ENCODE assay signal across 9 mouse cellular contexts in the genomic region with DNA sequence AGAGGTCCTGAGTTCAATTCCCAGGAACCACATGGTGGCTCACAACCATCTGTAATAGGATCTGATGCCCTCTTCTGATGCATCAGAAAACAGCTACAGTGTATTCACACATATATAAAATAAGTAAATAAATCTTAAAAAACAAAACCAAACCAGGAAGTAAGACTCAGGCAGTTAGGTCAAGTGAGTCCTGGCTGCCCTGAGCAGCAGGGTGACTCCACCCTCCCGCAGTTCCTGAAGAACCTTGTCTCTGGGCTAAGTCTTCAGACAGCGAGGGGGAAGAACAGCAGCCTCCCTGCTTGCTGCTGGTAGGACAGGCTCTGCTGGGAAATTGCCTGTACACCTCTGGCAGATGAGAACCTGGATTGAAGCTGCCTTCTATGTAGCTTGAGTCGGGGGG. TPM values are rescaled to one million over a fixed set of nuclear protein-coding genes. Genes with fewer than 3 reads are reported as not detected.
DNase-seq lines count a peak whose midpoint lies in the region; ATAC-seq and TF ChIP-seq lines count a peak whose summit lies in the region.
"Had no signal": no experiment of that assay in that cellular context is flagged by ENCODE, and none has a peak within 500 bp of the region (broad histone marks: within the 10 kb centered on the region; RNA-seq: fewer than 3 reads in every experiment).

No protein-coding gene starts in this region.

- no peaks in the 10 kb centered on the region for H3K9me3 ChIP-seq in heart, embryonic 15.5 days (replicated peaks)
- H3K9me3 ChIP-seq in embryonic facial prominence, embryonic 10.5 days: no peaks in the 10 kb centered on the region
- H3K9me3 ChIP-seq in limb, embryonic 10.5 days (replicated peaks): no peaks in the 10 kb centered on the region
- H3K9me3 ChIP-seq in midbrain, postnatal 0 days (ENCODE audit: low read length): no peaks in the 10 kb centered on the region

- H3K4me2 ChIP-seq in heart, embryonic 15.5 days: peak overlapping the region; percentile 91
- peak overlapping the region; percentile 81; the same call in 1 of the 2 replicates for H3K4me2 ChIP-seq in midbrain, postnatal 0 days (ENCODE audit: low read depth, low read length, poor library complexity, severe bottlenecking)

- H3K4me3 ChIP-seq in heart, embryonic 15.5 days: peak overlapping the region; percentile 77
- H3K4me3 ChIP-seq in embryonic facial prominence, embryonic 10.5 days: peak overlapping the region; percentile 85
- peak overlapping the region; percentile 83 for H3K4me3 ChIP-seq in limb, embryonic 10.5 days
- H3K4me3 ChIP-seq in midbrain, postnatal 0 days (ENCODE audit: low read depth, low read length): no peak overlapping the region

- H3K9ac ChIP-seq in heart, embryonic 15.5 days: peak overlapping the region; percentile 44
- H3K9ac ChIP-seq in midbrain, postnatal 0 days (replicated peaks; ENCODE audit: low read length, poor library complexity, severe bottlenecking): no peak overlapping the region; the same call in 1 of the 2 replicates

- H3K27me3 ChIP-seq in heart, embryonic 15.5 days: no peaks in the 10 kb centered on the region
- H3K27me3 ChIP-seq in embryonic facial prominence, embryonic 10.5 days (replicated peaks; ENCODE audit: low read depth, poor library complexity, severe bottlenecking): peaks cover 21% of the 10 kb centered on the region
- no peaks in the 10 kb centered on the region for H3K27me3 ChIP-seq in limb, embryonic 10.5 days (ENCODE audit: low read depth, poor library complexity, severe bottlenecking)
- H3K27me3 ChIP-seq in midbrain, postnatal 0 days (ENCODE audit: insufficient read depth, low read length): peaks cover 14% of the 10 kb centered on the region

- peaks cover 45% of the 10 kb centered on the region for H3K4me1 ChIP-seq in heart, embryonic 15.5 days (replicated peaks)
- H3K4me1 ChIP-seq in embryonic facial prominence, embryonic 10.5 days: peaks cover 47% of the 10 kb centered on the region
- H3K4me1 ChIP-seq in limb, embryonic 10.5 days: peaks cover 53% of the 10 kb centered on the region
- H3K4me1 ChIP-seq in midbrain, postnatal 0 days (ENCODE audit: insufficient read depth, low read length): no peaks in the 10 kb centered on the region; the same call in 1 of the 2 replicates

- H3K27ac ChIP-seq in heart, embryonic 15.5 days: peak overlapping the region; percentile 96
- H3K27ac ChIP-seq in embryonic facial prominence, embryonic 10.5 days (replicated peaks): no peak overlapping the region
- H3K27ac ChIP-seq in limb, embryonic 10.5 days: no peak overlapping the region
- no peak overlapping the region for H3K27ac ChIP-seq in midbrain, postnatal 0 days (ENCODE audit: low read depth, low read length)

- 44% methylated on average over 3 of the region's 3 CpGs for WGBS in heart, embryonic 15.5 days
- WGBS in embryonic facial prominence, embryonic 10.5 days: 78% methylated on average over 3 of the region's 3 CpGs
- WGBS in limb, embryonic 10.5 days: 88% methylated on average over 3 of the region's 3 CpGs
- WGBS in midbrain, postnatal 0 days: 76% methylated on average over 3 of the region's 3 CpGs

- no peak for ATAC-seq in heart, embryonic 15.5 days (replicated peaks; ENCODE audit: insufficient number of reproducible peaks, insufficient read depth, low FRiP score, low read depth)
- no peak for ATAC-seq in midbrain, postnatal 0 days (ENCODE audit: low FRiP score)

- DNase-seq in heart, adult 8-10 months (ENCODE audit: low spot score): no peak
- DNase-seq in embryonic facial prominence, embryonic 10.5 days (ENCODE audit: low spot score): no peak
- DNase-seq in limb, embryonic 10.5 days (ENCODE audit: low spot score): no peak
- no peak for DNase-seq in midbrain, postnatal 0 days (ENCODE audit: low spot score)
- no peak for DNase-seq in gastrocnemius, postnatal 25 days
- DNase-seq in B cell, adult 2 months: no peak
- no peak for DNase-seq in frontal cortex, postnatal 14 days (ENCODE audit: low spot score in 2 of 2)
- DNase-seq: cerebellum, postnatal 10 days had no signal

- peaks cover 44% of the 10 kb centered on the region for H3K36me3 ChIP-seq in heart, embryonic 15.5 days
- H3K36me3 ChIP-seq in embryonic facial prominence, embryonic 10.5 days (replicated peaks): peaks cover 55% of the 10 kb centered on the region
- peaks cover 50% of the 10 kb centered on the region for H3K36me3 ChIP-seq in limb, embryonic 10.5 days
- H3K36me3 ChIP-seq in midbrain, postnatal 0 days (ENCODE audit: insufficient read depth, low read length): peaks cover 26% of the 10 kb centered on the region

- TF ChIP-seq CTCF in midbrain, postnatal 0 days (IDR thresholded peaks at IDR 0.05): no peak

RNA-seq across cellular contexts. Expression of a gene that starts 5.0 kb away (rescaled TPM):
- polyA plus RNA-seq in heart, embryonic 15.5 days (2015; fragmentation: Nextera tagmentation; extraction: Ambion mirVana): 45.3 and 54.8 TPM in 2 replicates
- total RNA-seq in heart, adult 8-10 months (2022): 10 to 100 TPM; 12.9 to 14.9 (median 14.4) TPM
- 45.3 and 46.5 TPM in 2 replicates for polyA plus RNA-seq in embryonic facial prominence, embryonic 10.5 days (2016; fragmentation: Nextera tagmentation; extraction: Ambion mirVana)
- 55.3 and 57.4 TPM in 2 replicates for polyA plus RNA-seq in limb, embryonic 10.5 days (2016; fragmentation: Nextera tagmentation; extraction: Ambion mirVana)
- total RNA-seq in midbrain, postnatal 0 days (2014; rRNA removed): 21.1 and 25.7 TPM in 2 replicates
- polyA plus RNA-seq in midbrain, postnatal 0 days (2015; fragmentation: Nextera tagmentation; extraction: Ambion mirVana): 33.4 and 36.6 TPM in 2 replicates
- 10 to 100 TPM; 10.8 to 12.5 TPM for total RNA-seq in gastrocnemius, postnatal 25 days (2021)

RNA-seq across cellular contexts. Expression of a gene that starts 6.7 kb away (rescaled TPM):
- polyA plus RNA-seq in heart, embryonic 15.5 days (2015; fragmentation: Nextera tagmentation; extraction: Ambion mirVana): 41.4 and 43.0 TPM in 2 replicates
- 10 to 100 TPM; 40.0 to 46.9 (median 40.2) TPM for total RNA-seq in heart, adult 8-10 months (2022)
- 63.4 and 67.3 TPM in 2 replicates for polyA plus RNA-seq in embryonic facial prominence, embryonic 10.5 days (2016; fragmentation: Nextera tagmentation; extraction: Ambion mirVana)
- polyA plus RNA-seq in limb, embryonic 10.5 days (2016; fragmentation: Nextera tagmentation; extraction: Ambion mirVana): 60.4 and 62.5 TPM in 2 replicates
- 136 and 142 TPM in 2 replicates for total RNA-seq in midbrain, postnatal 0 days (2014; rRNA removed)
- polyA plus RNA-seq in midbrain, postnatal 0 days (2015; fragmentation: Nextera tagmentation; extraction: Ambion mirVana): 132 and 137 TPM in 2 replicates
- 10 to 100 TPM; 30.5 to 31.1 TPM for total RNA-seq in gastrocnemius, postnatal 25 days (2021)

RNA-seq across cellular contexts. Expression of a gene that starts 9.2 kb away (rescaled TPM):
- polyA plus RNA-seq in heart, embryonic 15.5 days (2015; fragmentation: Nextera tagmentation; extraction: Ambion mirVana): 0.40 and 1.7 TPM in 2 replicates
- under 1 TPM in 2 of 4 experiments, not detected in 2; 0.35 to 0.40 TPM for total RNA-seq in heart, adult 8-10 months (2022)
- 0.97 and 1.2 TPM in 2 replicates for polyA plus RNA-seq in embryonic facial prominence, embryonic 10.5 days (2016; fragmentation: Nextera tagmentation; extraction: Ambion mirVana)
- 0.25 and 0.33 TPM in 2 replicates for polyA plus RNA-seq in limb, embryonic 10.5 days (2016; fragmentation: Nextera tagmentation; extraction: Ambion mirVana)
- 3.3 and 4.2 TPM in 2 replicates for total RNA-seq in midbrain, postnatal 0 days (2014; rRNA removed)
- polyA plus RNA-seq in midbrain, postnatal 0 days (2015; fragmentation: Nextera tagmentation; extraction: Ambion mirVana): 4.9 and 5.0 TPM in 2 replicates
- total RNA-seq in gastrocnemius, postnatal 25 days (2021): not detected

RNA-seq across cellular contexts. Expression of a gene that starts 11.4 kb away (rescaled TPM):
- 72.2 and 89.3 TPM in 2 replicates for polyA plus RNA-seq in heart, embryonic 15.5 days (2015; fragmentation: Nextera tagmentation; extraction: Ambion mirVana)
- 10 to 100 TPM; 31.2 to 45.8 (median 40.6) TPM for total RNA-seq in heart, adult 8-10 months (2022)
- 154 and 157 TPM in 2 replicates for polyA plus RNA-seq in embryonic facial prominence, embryonic 10.5 days (2016; fragmentation: Nextera tagmentation; extraction: Ambion mirVana)
- 160 and 168 TPM in 2 replicates for polyA plus RNA-seq in limb, embryonic 10.5 days (2016; fragmentation: Nextera tagmentation; extraction: Ambion mirVana)
- total RNA-seq in midbrain, postnatal 0 days (2014; rRNA removed): 65.3 and 65.4 TPM in 2 replicates
- polyA plus RNA-seq in midbrain, postnatal 0 days (2015; fragmentation: Nextera tagmentation; extraction: Ambion mirVana): 42.7 and 47.9 TPM in 2 replicates
- total RNA-seq in gastrocnemius, postnatal 25 days (2021): 10 to 100 TPM; 12.0 to 15.2 TPM

RNA-seq across cellular contexts. Expression of a gene that starts 14.3 kb away (rescaled TPM):
- 26.4 and 30.5 TPM in 2 replicates for polyA plus RNA-seq in heart, embryonic 15.5 days (2015; fragmentation: Nextera tagmentation; extraction: Ambion mirVana)
- total RNA-seq in heart, adult 8-10 months (2022): 10 to 100 TPM; 18.4 to 22.6 (median 21.2) TPM
- polyA plus RNA-seq in embryonic facial prominence, embryonic 10.5 days (2016; fragmentation: Nextera tagmentation; extraction: Ambion mirVana): 35.2 and 39.4 TPM in 2 replicates
- polyA plus RNA-seq in limb, embryonic 10.5 days (2016; fragmentation: Nextera tagmentation; extraction: Ambion mirVana): 34.0 and 37.3 TPM in 2 replicates
- 55.5 and 68.7 TPM in 2 replicates for total RNA-seq in midbrain, postnatal 0 days (2014; rRNA removed)
- polyA plus RNA-seq in midbrain, postnatal 0 days (2015; fragmentation: Nextera tagmentation; extraction: Ambion mirVana): 60.0 and 66.5 TPM in 2 replicates
- 10 to 100 TPM in 1 of 2 experiments, 1 to 10 TPM in 1; 9.5 to 10.2 TPM for total RNA-seq in gastrocnemius, postnatal 25 days (2021)
